Mouse (Mus musculus) left cerebral cortex, adult 11 months (tissue): ENCODE results near the gene Shb.

ENCODE experiments used
- DNase-seq: peaks from one replicate; pipeline ENCODE4 v3.0.0; 2022; ENCODE audit warnings: low spot score

Shb gene

DNA sequence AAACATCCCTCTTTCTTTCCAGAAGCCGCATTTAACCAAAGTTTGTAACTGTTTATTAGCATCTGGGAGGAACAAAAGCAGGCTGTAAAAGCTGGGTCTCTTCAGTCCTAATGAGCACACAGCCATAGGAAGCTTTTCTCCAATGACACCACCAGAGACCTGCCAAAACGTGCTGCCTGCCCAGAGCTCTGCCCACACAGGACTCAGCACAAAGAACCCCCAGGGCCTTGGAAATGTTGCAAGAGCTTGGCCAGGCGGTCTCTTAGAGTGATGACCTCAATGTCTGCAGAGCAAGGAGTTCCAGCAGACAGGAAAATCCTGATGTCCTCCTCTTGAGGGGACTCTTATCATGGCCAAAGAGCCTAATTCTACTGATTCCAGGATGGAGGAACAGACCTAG is 28.5 kb downstream of the Shb start:
- DNase-seq, result no peak

DNA sequence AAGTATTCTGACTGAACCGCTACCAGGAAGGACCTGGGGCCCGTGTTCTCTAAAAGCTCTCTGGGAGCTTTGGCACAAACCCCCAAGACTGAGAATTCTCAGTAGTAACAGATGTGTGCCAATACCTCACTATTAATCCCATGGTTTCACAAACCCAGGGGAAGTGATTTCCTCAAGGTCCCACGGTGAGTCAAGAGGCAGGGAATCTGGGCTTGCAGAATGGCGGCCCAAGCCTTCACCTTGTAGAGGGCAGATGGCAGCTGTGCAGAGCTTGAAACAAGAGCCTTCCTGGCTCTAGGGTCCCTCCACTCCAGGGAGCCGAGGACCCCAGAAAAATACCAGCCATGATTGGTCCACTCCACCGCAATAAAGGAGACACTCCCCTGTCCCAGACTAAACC is 28.9 kb downstream of the Shb start:
- DNase-seq, result no peak

DNA sequence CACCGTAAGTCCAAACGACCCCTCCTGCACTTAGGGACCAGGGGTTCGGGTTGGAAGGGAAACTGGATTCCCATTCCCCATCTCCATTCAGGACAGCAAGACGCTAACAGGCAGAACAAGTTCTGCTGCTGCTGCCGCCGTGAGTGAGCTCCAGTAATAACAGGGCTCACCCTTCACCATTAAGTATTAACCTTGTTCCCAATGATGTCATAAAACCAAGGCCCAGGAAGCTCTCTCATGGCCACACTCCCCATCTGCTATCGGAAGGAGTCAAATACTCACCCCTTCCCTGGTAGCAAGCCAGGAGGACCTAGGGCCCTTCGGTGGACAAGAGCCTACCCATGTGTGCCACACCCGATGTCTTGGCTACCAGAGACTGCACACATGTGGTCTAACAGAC is 30.3 kb downstream of the Shb start:
- DNase-seq, result no peak

DNA sequence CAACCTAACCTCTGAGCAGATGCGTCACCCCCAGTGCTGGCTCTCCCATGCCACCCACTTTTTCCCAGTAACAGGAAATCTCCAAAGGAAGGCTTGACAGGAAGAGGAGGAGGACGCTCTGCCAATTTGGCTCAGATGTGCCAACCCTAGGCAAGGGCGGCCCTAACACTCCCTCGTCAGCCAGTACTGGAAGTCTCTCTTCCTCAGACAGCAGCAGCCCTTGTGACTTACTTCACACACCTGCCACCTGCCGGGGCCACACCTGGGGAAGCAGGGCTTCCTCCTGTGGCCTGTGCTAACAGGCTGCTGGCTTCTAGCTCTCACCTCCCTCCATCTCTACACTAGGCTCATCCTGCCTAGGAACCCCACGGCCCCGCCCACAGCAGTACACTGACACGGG is 31.9 kb downstream of the Shb start:
- DNase-seq, result no peak

DNA sequence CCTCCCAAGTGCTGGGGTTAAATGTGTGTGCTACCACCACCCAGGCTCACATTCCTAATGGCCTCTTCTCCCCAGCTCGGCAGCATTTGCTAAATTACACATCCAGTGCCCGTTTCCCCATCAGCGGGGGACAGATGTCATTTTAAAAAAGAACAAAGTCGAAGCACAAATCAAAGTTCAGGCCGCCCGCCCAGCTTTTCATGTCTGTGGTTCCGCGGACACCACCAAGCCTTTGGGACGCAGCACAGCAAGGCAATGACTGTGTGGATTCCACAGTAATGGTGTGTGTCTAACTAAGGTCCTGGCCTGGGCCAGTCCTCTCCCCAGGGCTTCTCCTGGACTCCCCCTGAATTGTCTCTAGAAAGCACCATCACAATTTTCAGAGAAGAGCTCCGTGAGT is 32.7 kb downstream of the Shb start:
- no peak for DNase-seq

DNA sequence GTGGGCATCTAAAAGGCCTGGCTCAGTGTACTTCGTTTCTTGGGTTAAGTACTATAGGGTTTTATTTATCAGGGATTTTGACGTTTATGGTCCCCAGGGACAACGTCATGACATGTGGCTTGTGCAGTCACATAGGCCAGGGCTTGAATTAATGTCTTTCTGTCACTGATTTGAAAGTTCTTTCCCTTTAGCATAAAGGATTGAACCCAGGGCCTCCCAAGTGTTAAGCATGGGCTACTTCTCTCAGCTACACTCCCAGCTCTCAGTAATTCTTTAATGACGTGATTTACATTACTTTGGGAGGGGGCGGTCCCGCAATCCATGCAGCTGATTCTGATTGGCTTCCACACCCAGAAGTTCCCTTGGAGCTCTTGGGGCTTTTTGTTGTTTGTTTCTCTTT is 33.2 kb downstream of the Shb start:
- DNase-seq, result no peak

DNA sequence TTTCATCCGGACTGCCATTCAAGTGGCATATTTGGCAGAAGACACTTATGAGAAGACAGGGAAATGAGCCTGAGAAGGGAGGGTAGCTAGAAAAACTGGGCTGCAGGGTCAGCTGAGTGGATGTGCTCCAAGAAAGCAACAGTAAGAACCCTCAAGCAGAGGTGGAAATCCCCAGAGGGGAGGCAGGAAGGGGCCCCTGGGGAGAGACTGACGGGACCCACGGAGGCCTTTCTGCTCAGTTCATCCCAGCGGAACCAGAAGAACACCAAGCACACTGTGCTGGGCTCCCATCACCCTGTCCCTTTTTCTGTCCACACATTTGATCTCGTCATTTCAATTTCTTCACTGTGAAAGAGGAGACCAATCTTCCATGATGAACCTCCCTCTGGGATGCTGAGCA is 33.9 kb downstream of the Shb start:
- no peak for DNase-seq

DNA sequence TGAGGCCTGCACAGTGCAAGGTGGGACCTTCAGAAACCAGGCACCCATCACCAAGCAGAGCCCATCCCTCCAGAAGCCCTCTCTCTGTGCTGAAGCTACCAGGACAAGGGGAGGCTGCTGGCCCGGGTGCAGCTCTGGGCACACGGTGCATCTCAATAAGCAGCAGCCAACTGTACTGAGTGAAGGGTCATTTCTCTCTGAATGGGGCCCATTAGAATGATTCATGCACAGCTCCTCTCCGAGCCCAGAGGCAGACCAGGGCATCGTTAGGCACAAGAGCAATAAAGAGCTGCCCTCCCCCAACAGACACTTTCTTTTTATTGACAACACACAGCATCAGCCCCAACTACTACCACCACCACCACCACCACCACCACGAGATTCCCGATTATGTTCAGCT is 35.0 kb downstream of the Shb start:
- no peak for DNase-seq

DNA sequence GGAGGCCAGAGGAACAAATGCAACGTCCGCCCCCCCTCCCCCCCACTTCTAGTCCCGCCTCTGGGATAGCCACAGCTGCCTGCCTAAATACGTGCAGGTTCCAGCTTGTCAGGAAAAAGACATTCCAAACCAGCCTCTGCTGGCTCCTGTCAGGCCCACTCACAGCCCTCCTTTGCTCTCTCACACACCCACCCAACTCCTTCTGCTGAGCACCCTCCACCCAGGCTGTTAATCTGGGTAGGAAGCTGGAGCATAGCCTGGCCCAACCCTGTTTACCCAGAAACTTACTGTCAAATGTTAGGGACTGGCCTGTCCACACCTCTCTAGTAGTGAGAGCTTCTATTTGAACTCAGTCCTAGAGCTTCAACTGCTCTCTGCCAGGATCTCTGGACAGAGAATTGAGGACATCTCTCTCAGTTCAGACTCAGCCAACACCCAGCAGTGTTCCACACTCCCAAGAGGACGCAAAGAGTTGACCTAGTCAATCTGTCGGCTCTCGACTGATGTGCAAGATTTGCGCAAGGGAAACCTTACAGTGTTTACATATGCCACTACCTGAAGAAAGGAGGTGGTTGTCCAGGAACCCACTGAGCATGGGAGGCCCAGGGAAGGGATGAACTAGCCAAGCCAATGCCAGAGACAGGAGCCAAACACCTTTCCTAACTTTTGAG is 36.6 kb downstream of the Shb start:
- no peak for DNase-seq

DNA sequence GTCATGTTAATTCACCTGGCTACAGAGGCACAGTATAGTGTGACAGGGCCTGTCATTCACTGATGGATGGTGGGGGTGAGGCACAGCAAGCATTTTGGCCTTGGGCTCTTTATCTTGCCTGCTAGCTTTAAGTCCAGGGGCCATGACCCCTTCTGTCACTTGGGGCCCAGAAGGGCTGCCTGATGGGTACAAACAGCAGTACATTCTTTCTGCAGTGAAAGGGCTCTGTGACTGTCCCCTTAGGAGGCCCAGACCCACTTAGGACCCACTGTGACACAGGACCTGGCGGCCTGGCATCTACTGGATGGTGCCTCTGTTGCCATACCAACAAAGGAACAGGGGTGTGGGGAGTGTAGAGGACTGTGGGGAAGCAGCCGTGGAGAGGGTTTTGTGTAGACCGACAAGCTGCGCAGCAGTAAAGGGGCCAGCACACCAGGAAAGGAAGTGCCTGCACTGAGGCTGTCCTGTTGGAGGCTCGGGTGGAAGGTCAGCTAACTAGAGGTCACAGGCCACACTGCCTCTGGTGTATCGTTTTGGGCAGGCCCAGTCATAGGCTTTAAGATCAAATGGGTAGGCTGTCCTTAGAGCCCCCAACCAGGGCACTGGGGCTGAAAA is 38.4 kb downstream of the Shb start:
- no peak for DNase-seq

DNA sequence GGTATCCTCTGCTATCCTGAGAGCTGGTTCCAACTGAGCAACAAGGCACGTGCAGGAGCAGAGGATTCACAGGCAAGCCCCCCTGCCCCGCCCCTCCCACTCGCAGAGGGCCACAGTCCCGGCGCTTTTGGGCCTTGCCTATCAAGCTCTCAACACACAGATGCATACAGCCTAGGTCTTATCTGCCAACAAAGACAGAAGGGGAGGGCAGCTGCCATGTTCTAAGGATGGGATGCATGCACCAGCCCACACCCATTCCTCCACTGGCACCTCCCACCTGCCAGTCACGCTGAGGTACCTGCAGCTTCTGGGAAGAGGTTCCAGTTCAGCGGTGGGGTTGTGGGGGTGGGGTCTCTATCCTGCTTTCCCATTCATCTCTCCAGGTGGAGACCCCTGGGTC is 39.2 kb downstream of the Shb start:
- DNase-seq, result no peak

DNA sequence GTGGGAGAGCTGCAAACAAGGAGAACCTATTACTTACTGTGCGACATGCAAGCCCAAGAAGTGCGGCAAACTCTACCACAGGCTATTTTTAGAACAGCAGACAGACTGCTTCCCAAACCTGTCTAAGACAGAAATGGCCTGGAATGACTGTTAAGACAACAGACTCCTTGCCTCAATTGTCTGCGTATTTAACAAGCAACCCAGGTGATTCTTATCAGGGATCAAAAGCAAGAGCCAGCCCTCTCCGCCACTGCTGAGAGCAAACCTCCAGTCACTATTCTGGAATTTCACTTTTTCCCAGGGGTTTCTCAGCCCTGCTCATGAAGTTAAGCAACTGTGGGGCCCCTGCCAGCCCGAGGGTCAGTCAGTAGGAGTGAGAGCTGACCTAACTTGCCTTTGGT is 39.6 kb downstream of the Shb start:
- DNase-seq, result no peak

DNA sequence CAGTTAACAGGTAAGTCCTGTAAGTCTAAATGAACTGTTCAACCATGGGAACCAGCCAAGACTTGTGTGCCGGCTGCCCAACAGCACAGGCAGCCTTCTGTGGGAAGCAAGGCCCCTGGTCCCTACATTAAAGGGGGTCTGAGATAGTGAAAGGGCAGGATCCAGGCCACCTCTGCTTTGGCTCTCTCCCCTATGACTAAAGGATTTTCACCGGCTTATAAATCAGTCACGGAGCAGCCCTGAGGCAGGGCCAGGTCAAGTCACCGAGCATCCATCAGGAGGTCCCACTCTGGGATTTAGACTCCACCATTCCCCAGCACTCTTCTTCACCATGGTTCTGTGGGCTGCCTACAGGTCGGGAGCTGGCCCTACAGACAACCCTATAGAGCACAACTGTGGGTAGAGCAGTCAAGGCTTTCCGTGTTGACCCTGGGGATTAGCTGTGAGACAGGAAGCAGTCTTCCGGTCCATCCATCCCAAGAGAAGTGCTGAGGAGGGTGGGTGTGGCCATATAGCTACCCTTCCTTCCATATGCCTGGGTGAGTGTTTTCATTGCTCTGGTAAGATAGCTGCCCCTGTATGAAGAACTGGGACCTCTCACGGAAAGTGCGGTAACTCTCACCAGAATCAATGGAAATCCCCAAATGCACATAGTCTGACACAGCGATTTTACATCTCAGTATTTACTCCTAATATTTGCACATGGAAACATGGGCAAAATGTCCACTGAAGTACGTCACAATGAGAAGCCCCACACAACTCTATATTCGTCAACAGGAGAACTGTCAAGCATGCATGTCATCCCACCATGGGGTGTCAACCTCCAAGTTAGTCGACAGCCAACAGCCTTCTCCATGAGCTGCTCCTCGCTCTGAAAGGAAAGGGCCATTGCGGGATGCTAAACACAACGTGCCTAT is 40.3 kb downstream of the Shb start:
- no peak for DNase-seq

DNA sequence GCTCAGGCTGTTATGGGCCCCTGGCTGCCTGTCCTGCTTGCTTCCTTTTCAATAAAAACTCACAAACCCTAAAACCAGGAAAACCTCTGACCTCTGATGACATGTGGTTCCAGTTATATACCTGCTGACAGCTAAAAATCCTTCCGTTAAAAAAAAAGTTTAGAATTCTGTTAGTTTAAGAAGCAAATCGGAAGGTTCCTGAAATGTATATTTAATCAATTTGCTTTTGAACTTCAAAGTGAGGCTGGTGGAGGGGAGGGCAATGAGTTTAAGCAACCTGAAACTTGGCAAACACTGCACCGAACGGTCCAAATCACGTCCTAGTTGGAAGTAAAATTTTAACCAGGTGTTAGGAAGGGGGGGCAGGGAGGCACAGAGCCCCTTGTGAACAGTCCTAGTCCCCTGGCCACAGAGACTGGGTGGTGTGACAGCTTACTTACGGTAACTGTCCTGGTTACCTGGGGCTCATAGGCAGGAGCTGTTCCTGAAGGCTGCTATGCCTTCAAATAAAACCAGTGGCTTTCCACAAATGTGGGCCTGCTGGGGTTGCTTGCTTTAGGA is 41.1 kb downstream of the Shb start:
- DNase-seq, result no peak

DNA sequence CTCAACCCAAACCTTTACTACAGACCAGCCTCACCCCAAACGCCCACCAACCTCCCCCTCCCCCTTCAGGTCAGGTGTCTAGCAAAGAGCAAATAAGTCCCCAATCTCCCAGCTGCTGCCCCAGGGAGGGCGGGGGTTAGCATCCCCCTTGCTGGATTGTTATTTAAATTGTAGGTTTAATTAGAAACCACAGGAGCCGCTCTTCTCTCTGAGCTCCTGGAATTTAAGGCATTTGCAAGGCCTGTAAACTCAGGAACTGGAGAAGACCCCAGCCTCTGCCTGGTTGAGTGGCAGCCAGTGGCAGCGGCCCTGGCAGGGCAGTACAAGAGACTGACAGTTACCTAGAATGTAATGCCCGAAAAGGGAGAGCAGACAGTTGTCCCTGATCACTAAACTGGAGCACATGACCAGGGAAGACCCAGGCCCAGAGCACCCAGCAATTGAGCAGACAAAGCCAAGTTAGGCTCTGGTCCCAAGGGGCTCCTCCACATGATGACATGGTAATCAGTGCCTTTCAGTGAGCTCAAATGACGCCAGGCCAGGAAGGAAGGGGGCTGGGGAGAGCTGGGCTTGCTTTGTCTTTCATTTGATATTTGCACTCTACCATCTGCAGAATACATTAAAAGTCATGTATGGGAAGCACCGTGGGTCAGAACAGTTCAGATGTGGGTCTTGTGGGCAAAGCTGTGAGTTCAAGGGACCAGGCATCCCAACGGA is 42.1 kb downstream of the Shb start:
- no peak for DNase-seq

DNA sequence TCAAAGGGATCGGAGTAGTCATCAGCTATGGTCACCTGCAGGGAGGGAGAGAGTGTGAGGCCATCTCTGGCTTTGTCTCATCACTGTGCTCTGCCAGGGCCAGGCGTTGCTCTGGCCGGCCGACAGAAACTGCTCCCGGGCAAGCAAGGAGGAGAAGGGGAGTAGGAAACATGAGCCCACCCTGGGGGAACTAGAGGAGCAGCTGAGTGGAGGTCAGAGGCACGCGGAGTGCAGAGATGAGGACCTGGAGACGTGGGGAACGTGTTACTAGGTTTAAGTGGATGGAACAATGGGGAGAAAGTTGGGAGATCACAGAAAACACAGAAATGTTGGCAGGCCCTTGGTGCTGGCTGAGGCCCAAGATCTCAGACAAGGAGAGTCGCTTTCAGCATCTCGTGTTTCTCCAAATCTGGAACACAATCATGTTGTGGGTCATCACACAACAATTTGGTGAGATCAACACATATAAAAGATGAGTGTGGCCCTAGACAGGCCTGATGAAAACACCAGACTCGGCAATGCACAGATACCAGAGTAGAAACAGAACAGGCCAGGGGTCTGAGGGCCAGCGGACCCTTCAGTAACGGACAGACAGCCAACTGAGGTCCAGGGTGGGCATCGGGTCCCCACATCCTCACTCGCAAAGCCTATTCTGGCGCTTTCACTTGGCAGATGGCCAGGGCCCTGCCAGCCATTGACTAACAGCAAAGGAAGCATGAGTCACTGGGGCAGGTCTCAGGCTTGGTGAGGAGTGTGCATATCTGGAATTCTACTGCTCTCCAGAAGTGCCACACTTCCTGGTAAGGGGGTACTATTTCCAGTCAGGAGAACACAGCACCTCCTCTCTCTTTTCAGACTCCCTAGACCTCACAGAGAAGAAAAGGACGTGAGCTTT is 42.9 kb downstream of the Shb start:
- DNase-seq, result no peak

DNA sequence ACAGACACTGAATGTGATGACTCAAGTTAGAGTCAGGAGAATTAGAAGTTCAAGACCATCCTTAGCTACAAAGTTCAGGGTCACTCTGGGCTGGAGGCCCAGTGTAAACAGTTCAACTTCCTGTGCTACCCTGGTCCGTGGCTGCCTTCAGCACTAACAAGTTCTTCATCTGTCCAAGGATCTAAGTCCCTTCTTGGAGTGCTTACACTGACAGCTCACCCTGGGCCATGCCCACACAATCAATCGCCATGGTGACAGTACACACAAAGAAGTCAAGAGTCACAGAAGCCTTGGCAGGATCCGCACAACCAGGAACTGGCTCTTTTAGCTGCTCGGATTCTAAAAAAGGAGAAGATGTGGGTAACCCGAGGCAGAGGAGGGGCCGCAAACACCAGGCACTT is 44.6 kb downstream of the Shb start:
- DNase-seq, result no peak

DNA sequence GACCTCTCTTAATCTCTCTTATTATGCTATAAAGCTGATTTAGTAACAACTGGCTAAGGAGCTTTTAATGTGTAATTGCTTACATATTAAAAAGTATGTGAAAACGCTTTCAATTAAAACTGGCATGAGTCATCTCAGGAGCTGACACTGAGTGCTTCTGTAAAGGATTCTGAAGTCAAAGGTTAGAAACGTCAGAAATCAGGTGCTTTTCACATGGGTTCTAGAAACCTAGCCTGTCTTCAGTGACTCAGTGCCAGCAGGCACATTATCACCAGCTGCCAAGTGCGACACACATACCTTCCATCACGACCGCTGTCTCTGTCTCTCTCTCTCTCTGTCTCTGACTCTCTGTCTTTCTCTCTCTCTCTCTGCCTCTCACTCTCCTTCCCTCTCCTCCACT is 47.2 kb downstream of the Shb start:
- DNase-seq, result no peak

DNA sequence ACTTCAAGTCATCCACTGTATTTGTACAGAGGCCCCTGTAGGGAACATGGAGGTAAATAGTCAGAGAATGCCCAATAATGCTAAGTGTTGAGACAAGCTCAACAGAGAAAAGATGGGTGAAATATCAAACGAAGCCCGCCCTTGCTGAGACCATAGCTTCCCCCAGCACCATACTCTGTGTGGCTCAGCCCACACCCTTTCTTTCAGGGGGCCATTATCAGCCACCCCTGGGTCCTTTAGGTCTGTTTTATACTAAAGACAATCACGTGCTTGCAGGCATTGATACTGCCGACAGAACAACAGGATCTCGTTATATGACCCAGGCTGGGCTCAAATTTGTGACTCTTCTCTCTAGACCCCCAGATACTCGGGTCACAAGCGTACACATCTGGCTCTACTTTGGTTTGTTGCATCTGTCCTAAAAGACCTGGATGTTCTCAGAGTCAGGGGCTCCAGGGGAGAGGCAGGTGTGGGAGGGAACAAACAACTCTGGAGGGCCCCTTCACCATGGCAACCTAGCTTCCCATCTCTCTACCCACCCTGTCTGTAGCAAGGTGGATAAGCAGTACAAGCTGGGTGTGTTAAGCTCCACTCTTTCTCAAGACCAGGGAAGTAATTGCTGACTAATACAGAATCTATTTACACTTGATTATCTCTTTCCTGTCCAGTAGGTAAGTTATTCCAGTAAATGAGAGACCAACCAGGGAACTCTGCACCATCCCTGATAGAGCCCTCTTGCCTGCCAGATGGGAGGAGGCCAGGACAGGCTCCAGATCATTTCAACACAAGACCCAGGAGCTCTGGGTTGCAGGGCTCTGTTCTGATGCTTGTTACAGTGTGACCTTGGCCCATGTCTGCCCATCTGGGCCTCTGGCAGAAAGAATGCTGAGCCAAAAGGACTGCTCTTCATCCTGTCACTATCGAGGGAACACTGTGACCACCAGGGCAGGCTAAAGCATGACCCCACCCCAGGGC is 48.7 kb downstream of the Shb start:
- no peak for DNase-seq

DNA sequence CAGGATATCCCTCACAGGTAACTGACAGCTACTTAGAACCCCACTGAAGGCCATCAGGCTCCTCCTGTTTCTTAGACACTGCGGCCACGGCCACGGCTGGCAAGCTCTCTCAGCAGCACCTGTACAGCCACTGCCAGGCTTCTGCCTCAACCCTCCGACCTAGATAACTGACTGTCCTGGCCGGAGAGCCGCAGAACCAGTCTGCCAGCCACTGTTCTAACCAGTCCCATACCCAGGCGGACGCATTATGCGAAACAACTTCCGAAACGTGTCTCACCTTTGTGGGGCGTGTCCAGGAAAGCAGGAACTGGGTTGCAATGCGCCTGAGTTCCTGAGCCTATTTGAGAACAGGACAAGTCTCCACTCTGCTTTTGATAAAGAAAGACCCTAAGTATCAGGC is 50.0 kb downstream of the Shb start:
- DNase-seq, result no peak
